Mouse (Mus musculus) heart, postnatal 14 days (tissue): ENCODE data around the gene Trim9. TPM values are rescaled to one million over a fixed set of nuclear protein-coding genes. Genes with fewer than 3 reads are reported as not detected.
A peak's percentile ranks its signal among the peaks of the same experiment; 100 is the strongest.

ENCODE experiments used
- DNase-seq, 2 experiments: peaks; one replicate each; pipeline ENCODE4 v3.0.0; 2021 to 2022
- intact Hi-C: fragments of 180-260 bp; cut with DNase I; formaldehyde crosslinking; loops from one replicate; pipeline ENCODE4 v1.15.1; 2025
- total RNA-seq, 2 experiments: library from RNA; stranded (reverse); gene quantifications; 2 replicates each; pipeline ENCODE4 v1.2.3; 2021

Gene Trim9
- total RNA-seq, 2 experiments from 2014 or later, result 0.38 to 0.39 TPM

DNA sequence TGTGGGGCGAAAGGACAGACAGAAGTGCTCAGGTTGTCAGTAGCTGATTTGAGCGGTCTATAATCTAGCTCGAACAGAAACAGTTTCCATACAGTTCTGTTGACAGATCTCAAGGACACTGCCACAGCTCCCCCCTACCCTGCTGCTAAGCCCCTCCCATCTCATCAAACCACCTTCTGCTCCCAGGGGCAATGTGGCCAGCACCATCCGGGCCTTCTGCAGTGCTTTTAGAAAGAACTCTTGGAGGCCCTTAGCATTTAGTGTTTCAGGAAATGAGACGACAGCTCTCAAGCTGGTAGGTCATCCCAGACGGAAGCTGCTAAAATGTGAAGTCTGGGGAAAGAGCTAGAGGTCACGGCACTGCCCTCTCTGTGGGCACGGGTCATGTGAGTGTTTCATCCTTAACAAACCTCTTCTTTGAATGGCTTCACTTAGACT lies 80.9 kb downstream of the Trim9 start:
- DNase-seq, result no peak

DNA sequence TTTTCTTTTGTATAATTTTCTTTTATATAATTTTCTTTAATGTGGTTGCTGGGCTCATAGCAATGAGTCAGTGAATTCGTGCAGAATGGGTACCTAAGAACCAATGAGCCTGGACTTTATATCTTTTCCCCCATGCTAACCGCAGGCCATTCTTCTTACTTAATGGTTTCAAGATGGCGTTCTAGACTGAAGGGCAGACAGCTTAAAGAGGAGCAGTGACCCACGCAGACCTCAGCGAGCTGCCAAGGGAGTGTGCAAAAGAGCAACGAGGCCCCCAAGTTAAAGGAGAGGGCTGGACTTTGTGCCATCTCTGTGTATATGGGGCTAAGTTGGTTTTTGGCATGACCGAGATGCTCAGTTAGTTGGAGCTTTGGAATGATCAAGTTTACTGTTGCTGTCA lies 83.7 kb downstream of the Trim9 start:
- intact Hi-C loops, result no loop called here
- DNase-seq, result no peak

More for the DNA sequence above, 80.9 kb downstream of the Trim9 start:
- intact Hi-C loops, result no loop called here

DNA sequence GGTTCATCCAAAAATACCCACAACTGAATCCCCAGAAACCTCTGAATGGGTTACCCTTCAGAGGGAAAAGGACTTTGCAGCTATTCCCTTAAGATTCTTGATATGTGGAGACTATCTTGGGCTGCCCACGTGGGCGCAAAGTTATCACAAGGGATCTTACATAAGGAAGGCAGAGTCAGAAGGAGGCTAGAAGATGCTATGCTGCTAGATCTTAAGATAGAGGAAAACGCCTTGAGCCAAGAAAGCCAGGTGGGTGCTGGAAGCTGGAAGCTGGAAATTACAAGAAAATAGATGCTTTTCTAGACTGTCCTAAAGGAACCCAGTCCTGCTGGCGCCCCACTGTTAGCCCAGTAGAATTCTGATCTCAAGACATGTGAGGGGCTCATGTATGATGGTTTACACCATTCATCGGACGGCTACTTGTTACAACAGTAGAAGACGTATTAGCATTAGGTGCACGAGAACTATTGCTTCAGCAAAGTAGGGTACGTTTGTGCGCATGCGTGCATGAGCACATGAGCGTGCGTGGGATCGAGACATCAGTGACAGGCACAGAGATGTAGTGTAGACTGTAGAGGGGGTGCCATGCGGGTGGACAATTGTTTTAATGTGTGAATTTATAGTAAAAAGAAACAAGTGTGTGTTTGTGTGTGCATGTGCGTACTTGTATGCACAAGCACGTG lies 85.0 kb downstream of the Trim9 start:
- intact Hi-C loops, result no loop called here
- DNase-seq, result no peak

DNA sequence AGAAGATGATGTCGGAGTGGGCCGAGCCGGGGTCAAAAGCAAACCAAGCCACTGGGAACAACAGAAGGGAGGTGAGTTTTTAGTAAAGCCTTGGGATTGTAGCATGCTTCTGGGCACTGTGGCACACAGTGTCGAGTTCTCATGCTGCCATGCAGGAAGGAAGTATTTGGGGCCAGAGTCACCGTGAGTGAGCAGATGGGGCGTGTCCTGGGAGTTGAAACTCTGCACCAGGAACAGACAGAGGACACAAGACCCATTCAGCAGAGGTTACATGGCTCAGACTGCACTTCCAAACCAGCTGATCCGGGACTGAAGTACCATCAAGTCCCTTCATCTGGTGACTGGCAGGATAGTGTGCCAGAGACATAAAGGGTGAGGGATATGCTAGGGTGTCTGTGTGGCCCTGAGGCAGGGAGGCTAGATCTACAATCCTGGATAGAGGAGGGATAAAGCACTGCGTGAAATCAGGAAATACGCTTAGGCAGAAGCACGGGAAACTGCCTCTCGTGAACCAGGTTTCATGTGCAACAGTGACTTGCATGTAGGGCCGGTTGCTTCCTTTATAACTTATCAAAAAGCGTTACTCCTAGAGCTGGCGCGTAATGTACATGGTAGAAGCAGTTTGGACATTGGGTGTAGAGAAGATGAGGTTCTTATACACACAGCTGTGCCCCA lies 96.1 kb downstream of the Trim9 start:
- DNase-seq, result no peak
- intact Hi-C loops, result no loop called here

- no peak for DNase-seq
- intact Hi-C loops, result no loop called here
Measured at GRCm38 (mm10) chr12:70249616-70250157, 97.7 kb downstream of the Trim9 start.

DNA sequence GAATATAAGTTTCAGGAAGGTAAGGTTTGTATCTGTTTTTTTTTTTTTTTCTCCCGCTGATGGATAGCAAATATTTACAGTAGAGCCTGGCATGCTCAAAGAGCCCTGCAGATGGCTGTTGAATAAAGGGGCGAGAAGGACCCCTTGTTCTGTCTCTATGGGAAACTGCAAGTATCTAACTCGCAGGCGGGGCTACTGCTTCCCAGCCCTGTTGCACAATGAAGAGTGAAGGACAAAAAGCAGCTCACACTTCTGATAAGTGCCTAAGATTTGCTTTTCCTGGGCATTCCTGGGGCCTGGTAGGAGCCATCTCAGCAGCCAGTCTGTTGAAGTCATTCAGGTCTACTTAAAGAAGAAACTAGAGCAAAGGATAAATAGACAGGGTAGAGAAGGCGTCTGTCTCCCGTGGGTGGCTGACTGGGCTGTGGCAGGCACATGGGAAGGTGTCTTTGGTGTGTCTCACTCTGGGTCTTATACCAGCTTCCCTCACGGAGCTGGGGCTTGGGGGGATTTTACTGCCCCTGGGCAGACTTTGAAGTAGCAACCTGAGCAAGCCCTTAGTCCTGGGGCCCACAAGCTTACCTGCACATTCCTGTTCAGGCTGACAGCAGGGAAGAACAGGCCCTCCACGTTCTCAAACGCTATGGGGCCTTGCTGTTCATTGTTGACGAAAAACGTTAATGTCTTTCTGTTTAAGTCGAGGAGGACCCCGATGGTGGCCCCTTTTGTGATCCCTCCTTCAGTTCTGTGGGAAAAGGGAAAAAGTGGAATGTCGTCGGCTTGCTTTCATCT lies 99.5 kb downstream of the Trim9 start:
- intact Hi-C loops, result no loop called here
- no peak for DNase-seq

DNA sequence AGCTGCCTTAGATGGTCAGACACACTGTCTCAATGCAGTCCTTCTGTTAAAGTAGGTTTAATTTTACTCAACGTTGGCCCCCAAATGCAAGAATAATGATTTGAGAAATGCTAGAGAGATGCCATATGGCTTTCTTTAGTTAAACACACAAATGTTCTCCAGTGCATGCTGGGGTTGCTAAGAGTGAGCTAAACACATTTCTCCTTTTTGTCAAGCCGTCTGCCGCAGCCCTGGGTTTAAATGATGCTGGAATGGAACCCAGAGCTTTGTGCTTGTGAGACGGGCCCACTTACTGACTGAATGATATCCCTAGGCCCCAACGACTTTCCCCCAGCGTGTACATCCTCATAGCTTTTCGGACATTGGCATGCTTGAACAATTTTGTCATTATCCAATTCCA lies 104.9 kb downstream of the Trim9 start:
- intact Hi-C loops, result no loop called here

GRCm38 (mm10) chr12:70239741-70240140 lies 107.7 kb downstream of the Trim9 start:
- DNase-seq, result no peak
- intact Hi-C loops, result loop anchor here (10.0 kb wide), 1 partner anchor 275 kb away; no protein-coding TSS in a partner anchor

More for the DNA sequence above, 104.9 kb downstream of the Trim9 start:
- DNase-seq, result no peak

DNA sequence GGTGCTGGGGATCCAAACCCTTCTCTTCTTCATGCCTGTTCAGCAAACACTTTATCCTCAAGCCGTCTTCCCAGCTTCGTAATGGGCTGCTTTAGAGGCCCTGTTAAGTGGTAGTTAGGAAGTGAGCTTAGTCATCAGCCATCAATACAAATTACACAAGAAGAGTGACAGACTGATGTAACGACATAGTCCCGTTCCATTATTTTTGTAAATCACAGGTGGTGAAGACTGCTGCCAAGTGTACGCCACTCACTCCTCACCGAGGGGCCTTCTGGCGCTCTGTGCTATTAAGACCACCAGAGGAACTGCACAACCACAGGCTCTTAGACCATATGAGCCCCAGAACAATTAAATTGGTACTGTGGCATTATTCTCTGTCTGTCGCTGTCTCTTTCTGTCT lies 108.8 kb downstream of the Trim9 start:
- intact Hi-C loops, result loop anchor here (10.0 kb wide), 1 partner anchor 274 kb away; no protein-coding TSS in a partner anchor
- no peak for DNase-seq

DNA sequence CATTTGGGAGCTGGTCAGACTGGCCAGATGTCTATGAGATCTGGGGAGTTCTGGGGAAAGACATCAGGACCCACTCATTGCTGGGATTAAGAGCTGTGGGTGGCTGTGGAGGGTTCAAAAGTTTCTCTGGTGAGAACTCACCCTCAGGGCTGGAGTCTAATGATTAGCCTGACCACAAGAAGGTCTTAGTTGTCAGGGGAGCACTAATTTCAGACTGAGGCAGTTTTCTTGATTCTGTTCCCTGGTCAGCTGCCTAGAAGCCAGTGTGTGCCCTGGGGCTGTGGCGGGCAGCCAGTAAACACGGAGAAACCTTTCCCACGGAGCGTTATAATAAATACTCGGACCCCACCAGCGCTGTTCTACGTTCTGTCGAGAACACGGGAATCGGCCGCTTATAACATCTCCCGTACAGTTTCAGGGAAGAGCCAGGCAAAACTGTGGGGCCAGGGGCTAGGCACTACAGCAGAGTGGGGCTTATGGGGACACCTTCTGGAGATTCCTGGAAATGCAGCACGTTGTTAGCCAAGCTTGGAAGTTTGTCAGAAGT lies 112.4 kb downstream of the Trim9 start:
- intact Hi-C loops, result loop anchor here (1.0 to 10.0 kb wide), 3 partner anchors 194 to 677 kb away; no protein-coding TSS in a partner anchor
- peak; percentile 73 to 84 for DNase-seq

DNA sequence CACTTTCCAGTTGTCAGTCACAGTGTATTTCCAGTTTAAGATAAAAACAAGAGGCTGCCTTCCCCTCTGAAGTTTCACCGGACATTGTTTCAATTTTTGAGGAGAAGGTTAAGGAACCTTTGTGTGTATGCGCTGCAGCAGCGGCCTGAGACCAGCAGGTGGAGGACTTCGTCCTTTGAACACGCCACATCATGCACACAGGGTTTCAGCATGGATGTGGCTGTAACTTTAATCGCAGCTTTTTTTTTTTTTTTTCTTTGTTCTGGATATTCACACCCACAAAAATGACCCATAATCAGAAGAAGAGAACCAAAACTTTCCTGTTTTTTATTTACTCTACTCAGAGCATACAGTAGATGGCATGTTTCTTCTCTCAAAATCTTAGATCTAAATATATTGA lies 113.0 kb downstream of the Trim9 start:
- DNase-seq, result peak; percentile 40 to 61
- intact Hi-C loops, result loop anchor here (5.0 to 10.0 kb wide), 2 partner anchors 270 to 678 kb away; no protein-coding TSS in a partner anchor

DNA sequence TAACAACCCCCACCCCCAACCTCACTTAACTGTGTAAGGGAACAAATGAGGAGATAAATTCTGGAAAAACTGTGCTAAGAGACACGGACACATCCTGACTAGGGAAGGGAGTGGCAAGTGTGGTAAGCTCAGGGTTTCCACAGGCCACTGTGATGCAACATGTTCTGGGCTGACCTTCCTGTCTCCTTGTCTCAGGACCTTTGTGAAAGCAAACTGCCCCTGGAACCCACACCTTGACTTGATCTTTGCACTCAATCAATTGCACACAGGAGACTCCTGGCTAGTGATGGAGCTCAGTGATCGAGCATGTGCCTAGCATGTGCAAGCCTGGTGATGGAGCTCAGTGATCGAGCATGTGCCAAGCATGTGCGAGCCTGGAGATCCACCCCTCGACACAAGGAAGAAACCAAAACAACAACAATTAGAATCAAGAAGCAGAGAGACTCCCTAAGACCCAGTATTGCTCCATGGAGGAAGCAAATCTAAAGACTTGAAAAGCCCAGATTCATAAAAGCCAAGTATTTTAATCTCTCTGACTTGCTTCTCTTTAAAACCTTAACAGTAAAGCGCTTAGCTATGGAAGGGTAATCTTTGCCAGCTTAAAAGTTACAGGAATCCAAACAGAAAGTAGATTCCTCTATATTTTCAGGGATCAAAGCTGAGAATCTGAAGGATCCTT lies 113.6 kb downstream of the Trim9 start:
- intact Hi-C loops, result loop anchor here (5.0 to 10.0 kb wide), 2 partner anchors 269 to 679 kb away; no protein-coding TSS in a partner anchor
- no peak for DNase-seq

DNA sequence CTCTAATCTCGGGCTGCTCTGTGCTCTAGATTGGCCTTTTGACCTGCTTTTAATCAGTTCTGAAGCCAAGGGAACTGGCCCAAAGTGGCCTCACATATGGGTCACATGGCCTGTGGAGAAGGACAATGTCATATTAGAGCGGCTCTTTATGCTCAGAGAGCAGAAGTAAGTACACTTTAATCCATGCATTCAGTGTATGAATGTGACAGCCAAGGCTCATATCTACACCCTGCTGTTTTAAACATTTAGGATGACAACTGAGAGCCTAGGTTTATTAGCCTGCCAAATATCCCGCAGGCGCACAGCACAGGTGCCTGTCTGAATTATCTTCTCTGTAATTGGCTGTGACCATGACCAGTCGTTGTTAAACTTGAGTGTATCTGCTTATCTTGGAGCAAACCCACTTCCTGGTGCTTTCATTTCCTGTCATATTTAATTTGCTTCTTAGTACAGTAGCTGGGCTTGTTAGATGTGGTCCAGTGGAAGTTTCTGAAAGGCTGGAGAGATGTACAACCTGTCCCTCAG lies 115.3 kb downstream of the Trim9 start:
- intact Hi-C loops, result loop anchor here (5.0 to 10.0 kb wide), 2 partner anchors 267 to 680 kb away; no protein-coding TSS in a partner anchor
- no peak for DNase-seq

DNA sequence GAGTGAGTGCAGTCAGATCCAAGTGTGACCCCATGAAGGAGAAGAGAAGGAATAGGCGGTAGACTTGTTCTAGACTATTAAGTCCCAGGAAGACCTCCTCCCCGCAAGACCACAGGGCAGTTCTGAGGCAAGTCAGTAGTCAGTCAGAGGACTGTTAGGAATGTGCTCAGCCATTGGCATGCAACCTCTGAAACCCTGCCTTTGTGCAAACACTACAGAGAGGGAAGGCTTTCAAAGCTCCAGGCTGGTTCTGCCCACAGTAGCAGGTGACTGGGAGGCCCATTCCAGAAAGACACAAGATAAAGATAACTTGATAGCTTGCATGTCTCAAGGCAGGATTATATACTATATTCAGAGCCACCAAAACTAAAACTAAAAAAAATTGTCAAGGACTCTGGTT lies 116.1 kb downstream of the Trim9 start, which contains the start of gene Pygl:
Gene Pygl, minus strand, starts transcription at position 195 of the 400 bp plus-strand sequence.
- intact Hi-C loops, result loop anchor here (5.0 to 10.0 kb wide), 2 partner anchors 266 to 681 kb away; no protein-coding TSS in a partner anchor
- DNase-seq, result no peak

- DNase-seq, result no peak
- intact Hi-C loops, result no loop called here
Measured at GRCm38 (mm10) chr12:70228155-70228554, 119.3 kb downstream of the Trim9 start.

DNA sequence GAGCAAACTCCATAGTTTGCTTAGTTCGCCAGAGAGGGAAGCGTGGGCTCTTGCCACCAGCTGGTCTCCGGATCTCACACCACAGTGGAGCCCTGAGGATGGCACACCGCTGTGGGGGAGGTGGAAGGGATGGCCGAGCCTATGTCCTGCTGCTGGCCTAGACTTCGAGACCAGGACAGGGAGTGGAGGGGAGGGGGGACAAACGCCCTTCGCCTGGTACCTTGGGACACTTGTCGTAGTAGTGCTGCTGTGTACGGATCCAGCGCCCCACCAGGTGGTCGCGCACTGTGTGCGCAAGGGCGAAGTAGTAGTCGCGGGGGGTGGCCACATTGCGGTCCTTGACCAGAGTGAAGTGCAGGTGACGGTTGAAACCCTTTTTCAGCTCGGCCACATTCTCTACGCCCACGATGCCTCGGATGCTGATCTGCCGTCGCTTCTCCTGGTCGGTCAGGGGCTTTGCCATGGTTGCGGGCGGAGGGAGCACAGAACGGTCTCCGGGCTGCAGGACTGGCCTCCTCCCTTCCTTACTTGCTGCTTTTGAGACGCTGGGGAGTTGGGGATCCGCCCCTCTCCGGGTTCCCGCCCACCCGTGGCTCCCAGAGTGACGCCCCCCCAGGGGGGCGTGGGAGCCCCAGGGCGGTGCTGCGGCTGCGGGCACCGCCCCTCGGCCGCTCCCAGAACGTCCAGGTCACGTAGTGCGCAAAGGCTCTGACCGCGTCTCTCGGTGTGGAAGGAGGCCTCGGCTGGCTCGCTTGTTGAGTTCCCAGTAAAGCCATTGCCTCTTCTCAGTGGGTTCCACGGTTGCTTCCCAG lies 120.1 kb downstream of the Trim9 start:
- intact Hi-C loops, result no loop called here
- DNase-seq, result peak; percentile 84 to 85

DNA sequence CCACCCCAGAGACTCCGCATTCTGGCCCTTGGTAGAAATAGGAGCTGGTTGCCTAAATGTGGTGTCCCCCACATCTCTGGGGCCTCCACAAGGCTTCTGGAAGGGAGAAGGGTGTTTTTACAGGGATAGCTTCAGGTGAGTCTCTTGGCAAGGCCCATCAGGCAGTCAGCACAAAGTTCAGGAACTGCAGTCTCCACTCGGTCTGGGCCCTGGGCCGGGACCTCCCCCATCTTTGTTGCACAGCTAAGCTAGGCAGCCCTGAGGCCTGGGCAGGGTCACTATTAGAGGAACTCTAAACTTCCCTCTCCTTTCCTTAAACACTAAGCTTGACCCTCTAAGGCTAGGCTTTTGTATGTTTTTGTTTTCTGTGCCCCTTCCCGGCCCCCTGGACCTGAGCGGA lies 120.8 kb downstream of the Trim9 start:
- DNase-seq, result no peak
- intact Hi-C loops, result no loop called here

DNA sequence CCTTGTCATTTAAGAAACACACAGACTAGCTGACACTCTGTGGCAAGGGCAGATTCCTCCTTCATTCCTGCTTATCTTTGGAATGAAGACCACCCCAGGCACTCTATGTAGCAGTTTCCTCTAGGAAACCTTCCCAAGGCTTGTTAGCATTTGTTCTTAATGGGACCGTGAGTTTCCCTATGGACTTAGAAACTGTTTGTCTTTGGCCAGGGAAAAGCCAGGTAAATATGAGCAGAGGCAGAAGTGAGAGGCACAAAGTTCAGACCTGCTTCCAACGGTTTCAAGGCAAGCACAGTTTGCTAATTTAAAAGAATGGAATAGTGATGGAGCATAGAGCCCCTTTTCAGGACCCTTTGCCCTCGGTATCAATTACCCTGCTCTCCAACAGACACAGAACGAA lies 124.1 kb downstream of the Trim9 start:
- DNase-seq, result no peak
- intact Hi-C loops, result no loop called here
